Mouse (Mus musculus) erythroid progenitor cell, adult 5-6 weeks (primary cell): ENCODE results near the gene Papolg. TPM values are rescaled to one million over a fixed set of nuclear protein-coding genes. Genes with fewer than 3 reads are reported as not detected.

ENCODE experiments used
- total RNA-seq, 2 experiments: library from RNA; stranded (forward) in 1 of 2; stranded (reverse) in 1 of 2; fragments of 150-400 nt in 1 of 2; fragments of 186-747, 209-891 nt in 1 of 2; gene quantifications; 2 replicates each; pipeline versions ENCODE4 v1.2.3 to v1.2.4; 2015 to 2017; ENCODE audit warnings: low replicate concordance in 2 of 2

Papolg gene
- total RNA-seq, 2 experiments from 2014 or later, result 13.5 to 28.5 TPM

Other genes starting within 250 kb of the Papolg start
- 14.7 and 18.0 TPM in 2 replicates for gene Pus10, start 229.6 kb downstream of the Papolg start, total RNA-seq (2015; ENCODE audit: low replicate concordance)
- gene Pus10, start 229.6 kb downstream of the Papolg start, total RNA-seq (2017; ENCODE audit: low replicate concordance), result 4.1 and 23.0 TPM in 2 replicates
- gene Pex13, start 229.3 kb downstream of the Papolg start, total RNA-seq (2015; ENCODE audit: low replicate concordance), result 3.8 and 6.5 TPM in 2 replicates
- 4.4 and 10.9 TPM in 2 replicates for gene Pex13, start 229.3 kb downstream of the Papolg start, total RNA-seq (2017; ENCODE audit: low replicate concordance)
- gene Rel, start 124.3 kb downstream of the Papolg start, total RNA-seq (2015; ENCODE audit: low replicate concordance), result 6.3 and 7.6 TPM in 2 replicates
- 0.90 and 1.2 TPM in 2 replicates for gene Rel, start 124.3 kb downstream of the Papolg start, total RNA-seq (2017; ENCODE audit: low replicate concordance)
- gene A830031A19Rik, start 179.8 kb upstream of the Papolg start, total RNA-seq (2015; ENCODE audit: low replicate concordance), result not detected in 2 replicates
- not detected in 2 replicates for gene A830031A19Rik, start 179.8 kb upstream of the Papolg start, total RNA-seq (2017; ENCODE audit: low replicate concordance)
- gene Bcl11a, start 182.8 kb upstream of the Papolg start, total RNA-seq (2015; ENCODE audit: low replicate concordance), result 20.5 and 23.5 TPM in 2 replicates
- 7.4 and 12.9 TPM in 2 replicates for gene Bcl11a, start 182.8 kb upstream of the Papolg start, total RNA-seq (2017; ENCODE audit: low replicate concordance)